Mouse (Mus musculus) CD4-positive naive resting alpha-beta T cell, adult 76 days (primary cell): Measurements from ENCODE around the gene Tmem108. TPM values are rescaled to one million over a fixed set of nuclear protein-coding genes. Genes with fewer than 3 reads are reported as not detected.

Source experiments
- total RNA-seq: library from RNA; stranded (reverse); gene quantifications from one replicate; pipeline ENCODE4 v1.2.4, GENCODE M21; 2023

Gene Tmem108
- 1.9 TPM for total RNA-seq

GRCm38 (mm10) chr9:103761647-103762084, at the start of gene Tmem108:
Gene Tmem108 (minus strand): TSS chr9:103761837.

GRCm38 (mm10) chr9:103480044-103480576, 281.5 kb downstream of the Tmem108 start, which contains the start of gene Bfsp2:
Gene Bfsp2 (minus strand): TSS chr9:103480420.

Other genes with a start within 250 kb of the Tmem108 start
- gene Nphp3, start 240.7 kb upstream of the Tmem108 start, total RNA-seq = 11.5 TPM